ENCODE assay signal across 31 mouse cellular contexts in the genomic region with DNA sequence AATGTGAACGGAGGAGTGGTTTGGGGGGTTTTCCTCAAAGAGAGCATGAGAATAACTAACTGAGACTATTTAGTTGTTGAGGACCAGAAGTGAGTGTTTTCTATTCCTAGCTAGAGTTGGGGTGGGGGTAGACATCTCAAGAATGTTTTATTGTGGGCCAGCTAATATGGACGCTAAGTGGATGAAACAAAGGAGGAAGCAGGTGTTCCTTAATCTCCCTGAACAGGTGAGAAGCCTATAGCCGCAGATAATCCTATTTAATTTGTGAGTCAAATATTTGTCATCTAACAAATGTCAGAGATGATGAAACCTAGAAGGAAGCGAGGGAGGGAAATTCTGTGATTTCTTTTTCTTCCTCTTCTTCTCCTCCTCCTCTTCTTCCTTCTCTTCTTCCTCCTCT.
"Had no signal": no experiment of that assay in that cellular context is flagged by ENCODE, and none has a peak within 500 bp of the region (broad histone marks: within the 10 kb centered on the region; RNA-seq: fewer than 3 reads in every experiment).

No protein-coding gene starts in this region.

- H3K27me3 ChIP-seq: heart, embryonic 12.5 days; heart, embryonic 13.5 days; heart, embryonic 15.5 days; hindbrain, embryonic 12.5 days; hindbrain, embryonic 13.5 days; hindbrain, embryonic 15.5 days; intestine, embryonic 15.5 days; kidney, embryonic 15.5 days had no signal

- H3K4me1 ChIP-seq: hindbrain, embryonic 10.5 days; hindbrain, embryonic 12.5 days; hindbrain, embryonic 13.5 days; intestine, embryonic 15.5 days; kidney, embryonic 15.5 days had no signal

- H3K4me2 ChIP-seq: heart, embryonic 11.5 days; heart, embryonic 12.5 days; heart, embryonic 13.5 days; heart, embryonic 15.5 days; hindbrain, embryonic 12.5 days; hindbrain, embryonic 13.5 days; hindbrain, embryonic 14.5 days; hindbrain, embryonic 15.5 days; intestine, embryonic 15.5 days; kidney, embryonic 15.5 days had no signal

- H3K9me3 ChIP-seq: heart, embryonic 10.5 days; heart, embryonic 12.5 days; heart, embryonic 13.5 days; heart, embryonic 15.5 days; hindbrain, embryonic 10.5 days; hindbrain, embryonic 12.5 days; hindbrain, embryonic 13.5 days; hindbrain, embryonic 15.5 days; intestine, embryonic 15.5 days; kidney, embryonic 15.5 days had no signal

- DNase-seq: heart, postnatal 14 days; heart, postnatal 36 days; kidney, adult 11 months; kidney, adult 18-20 months; kidney, adult 2 months; kidney, adult 8-10 months; kidney, adult 9 months; kidney, postnatal 10 days; kidney, postnatal 14 days; kidney, postnatal 25 days; kidney, postnatal 36 days; kidney, postnatal 4 days; layer of hippocampus, adult 9-11 months had no signal

- ATAC-seq: inflammation-experienced regulatory T-cells, adult 6 months; intestine, embryonic 15.5 days; intestine, embryonic 16.5 days; intestine, postnatal 0 days had no signal

- H3K9ac ChIP-seq: heart, embryonic 12.5 days; heart, embryonic 13.5 days; heart, embryonic 15.5 days; hindbrain, embryonic 12.5 days; hindbrain, embryonic 13.5 days; hindbrain, embryonic 14.5 days; hindbrain, embryonic 15.5 days; intestine, embryonic 15.5 days; kidney, embryonic 15.5 days had no signal

- H3K4me3 ChIP-seq: heart, embryonic 10.5 days; heart, embryonic 12.5 days; heart, embryonic 13.5 days; heart, embryonic 15.5 days; hindbrain, embryonic 10.5 days; hindbrain, embryonic 12.5 days; hindbrain, embryonic 13.5 days; hindbrain, embryonic 15.5 days; intestine, embryonic 15.5 days; kidney, embryonic 15.5 days; layer of hippocampus, adult 2 months; left cerebral cortex, adult 2 months had no signal

- H3K27ac ChIP-seq: heart, embryonic 10.5 days; heart, embryonic 13.5 days; heart, embryonic 15.5 days; hindbrain, embryonic 10.5 days; hindbrain, embryonic 12.5 days; hindbrain, embryonic 13.5 days; hindbrain, embryonic 14.5 days; intestine, embryonic 15.5 days; kidney, embryonic 15.5 days; kidney, postnatal 0 days; left cerebral cortex, adult 2 months had no signal

- H3K36me3 ChIP-seq: hindbrain, embryonic 10.5 days; hindbrain, embryonic 12.5 days; hindbrain, embryonic 13.5 days; hindbrain, embryonic 15.5 days; intestine, embryonic 15.5 days; kidney, embryonic 15.5 days had no signal
